Mouse (Mus musculus) adrenal gland, adult 10 weeks (tissue): Measurements from ENCODE around the gene Synpr. TPM values are rescaled to one million over a fixed set of nuclear protein-coding genes. Genes with fewer than 3 reads are reported as not detected.

Source experiments
- polyA plus RNA-seq: library from polyadenylated mRNA; stranded (reverse); fragments of 350-450 nt; fragmentation: Illumina TruSeq; extraction: RNeasy Lipid Tissue Mini Kit (QIAGEN cat#74804); gene quantifications from one replicate; pipeline ENCODE4 v1.2.3, GENCODE M21; 2014; ENCODE audit warnings: low read depth, low replicate concordance

Gene Synpr
- 27.5 TPM for polyA plus RNA-seq

DNA sequence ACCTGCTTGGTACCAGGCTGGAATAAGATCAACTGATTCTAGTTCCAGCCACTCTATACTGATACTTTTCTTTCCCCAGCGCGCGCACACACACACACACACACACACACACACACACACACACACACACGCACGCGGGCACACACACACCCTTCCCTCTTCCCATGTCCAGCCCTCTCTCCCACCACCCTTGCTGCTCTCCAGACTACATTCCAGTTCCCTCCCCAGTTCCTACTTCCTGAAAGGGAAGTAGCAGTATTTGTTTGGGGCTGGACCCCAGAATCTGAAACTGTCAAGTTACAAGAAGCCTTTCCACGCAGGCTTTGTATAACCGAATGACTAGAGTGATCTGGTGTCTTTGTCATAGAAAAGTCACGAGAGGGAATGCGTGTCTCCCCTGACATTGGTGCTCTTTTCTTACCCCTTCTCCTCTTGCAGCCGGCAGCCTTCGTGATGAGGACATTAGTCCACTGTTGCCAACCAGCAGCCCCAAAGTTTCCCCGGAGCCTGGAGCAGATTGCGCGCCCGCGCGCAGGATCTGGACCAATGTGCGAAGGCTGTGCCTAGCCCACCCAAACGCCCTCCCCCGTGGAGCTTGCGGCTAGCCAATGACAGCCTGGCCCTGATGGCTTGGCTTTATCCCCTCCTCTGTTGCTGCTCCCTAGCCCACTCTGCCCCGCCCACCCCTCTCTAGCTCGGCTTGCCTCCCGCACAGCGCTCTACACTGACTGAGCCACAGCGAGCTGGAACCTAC, at the start of gene Synpr:
Gene Synpr, plus strand, starts transcription at position 690 of the 754 bp plus-strand sequence.

